Mouse (Mus musculus): ENCODE results near the gene Rarres2. TPM values are rescaled to one million over a fixed set of nuclear protein-coding genes. Genes with fewer than 3 reads are reported as not detected.
A peak's percentile ranks its signal among the peaks of the same experiment; 100 is the strongest.
"Not testable (repeated sequence)": the region's sequence is repeated elsewhere in the genome, so short reads cannot be mapped to it uniquely, and the experiment has no call there.

Gene Rarres2
- polyA plus RNA-seq, 1 experiment from 2014 or later: 5.1 TPM

GRCm38 (mm10) chr6:48537105-48537954, 35.3 kb downstream of the Rarres2 start, which contains the start of gene Atp6v0e2:
Gene Atp6v0e2, plus strand, starts transcription at chr6:48537615.
- Histone ChIP-seq H3K4me2 (peak within 1 kb of the TSS; percentile 72), H3K4me3 (peak within 1 kb of the TSS; percentile 59), H3K27ac (replicated peaks) (peak within 1 kb of the TSS; percentile 83), H3K27me3 (no peaks in the 10 kb centered on the region), H3K36me3 (peaks cover 13% of the 10 kb centered on the region), H3K4me1 (replicated peaks) (peaks cover 30% of the 10 kb centered on the region), H3K9ac (peak within 1 kb of the TSS; percentile 82), H3K9me3 (no peaks in the 10 kb centered on the region)
- peak; percentile 96 for ATAC-seq (ENCODE audit: low FRiP score, low read depth)
- 3% methylated on average over 38 of the region's 38 CpGs for WGBS

DNA sequence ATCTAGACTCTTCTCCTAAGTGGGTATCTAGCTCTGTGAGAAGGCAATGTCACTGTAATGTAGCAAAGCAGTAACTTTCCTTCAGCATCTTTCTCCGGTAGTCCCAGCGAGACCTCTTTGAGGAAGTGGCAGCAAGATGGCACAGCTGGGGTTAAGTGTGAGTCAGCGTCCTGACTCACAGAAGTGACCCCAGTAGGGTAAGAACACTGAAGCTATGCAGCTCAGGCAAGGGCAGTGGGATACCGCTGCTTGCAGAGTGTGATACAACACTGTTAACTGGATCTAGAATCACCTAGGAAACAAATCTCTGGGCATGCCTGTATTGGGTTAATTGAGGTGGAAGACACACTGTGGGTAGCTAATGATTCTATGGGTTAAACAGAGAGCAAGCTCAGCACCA, 36.5 kb downstream of the Rarres2 start:
- 59% methylated on average over 4 of the region's 4 CpGs for WGBS
- Histone ChIP-seq H3K9me3 (no peaks in the 10 kb centered on the region), H3K4me2 (no peak overlapping the region), H3K36me3 (peaks cover 10% of the 10 kb centered on the region), H3K4me1 (replicated peaks) (peaks cover 30% of the 10 kb centered on the region), H3K9ac (no peak overlapping the region), H3K27me3 (no peaks in the 10 kb centered on the region), H3K4me3 (no peak overlapping the region), H3K27ac (replicated peaks) (no peak overlapping the region)
- no peak for ATAC-seq (ENCODE audit: low FRiP score, low read depth)

DNA sequence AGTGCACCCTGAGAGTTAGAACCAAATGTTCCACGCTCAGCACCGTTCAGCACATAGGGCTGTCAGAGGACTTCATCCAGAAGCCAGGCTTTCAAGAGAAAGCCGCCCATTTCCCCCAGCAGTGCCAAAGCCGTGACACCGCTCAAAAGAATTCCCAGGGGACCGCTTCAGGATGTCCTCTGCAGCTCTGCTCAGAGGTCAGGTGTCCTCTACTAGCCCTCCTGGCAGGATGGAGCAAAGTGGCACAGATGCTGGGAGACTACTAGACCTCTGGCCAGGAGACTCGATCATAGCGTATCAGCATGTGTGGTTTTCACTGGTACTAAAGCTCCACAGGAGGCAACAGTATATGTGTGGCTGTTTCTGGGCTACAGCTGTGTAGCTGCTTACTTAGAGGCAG, 37.7 kb downstream of the Rarres2 start:
- ATAC-seq (ENCODE audit: low FRiP score, low read depth): no peak
- 85% methylated on average over 8 of the region's 8 CpGs for WGBS
- H3K9me3 ChIP-seq: no peaks in the 10 kb centered on the region
- no peak overlapping the region for H3K27ac ChIP-seq (replicated peaks)
- H3K9ac ChIP-seq: no peak overlapping the region
- peaks cover 28% of the 10 kb centered on the region for H3K4me1 ChIP-seq (replicated peaks)
- H3K27me3 ChIP-seq: no peaks in the 10 kb centered on the region
- 0 out of 2 replicates have a peak, but pooled peaks cover 2% of the 10 kb centered on the region for H3K36me3 ChIP-seq
- H3K4me3 ChIP-seq: no peak overlapping the region
- no peak overlapping the region for H3K4me2 ChIP-seq

DNA sequence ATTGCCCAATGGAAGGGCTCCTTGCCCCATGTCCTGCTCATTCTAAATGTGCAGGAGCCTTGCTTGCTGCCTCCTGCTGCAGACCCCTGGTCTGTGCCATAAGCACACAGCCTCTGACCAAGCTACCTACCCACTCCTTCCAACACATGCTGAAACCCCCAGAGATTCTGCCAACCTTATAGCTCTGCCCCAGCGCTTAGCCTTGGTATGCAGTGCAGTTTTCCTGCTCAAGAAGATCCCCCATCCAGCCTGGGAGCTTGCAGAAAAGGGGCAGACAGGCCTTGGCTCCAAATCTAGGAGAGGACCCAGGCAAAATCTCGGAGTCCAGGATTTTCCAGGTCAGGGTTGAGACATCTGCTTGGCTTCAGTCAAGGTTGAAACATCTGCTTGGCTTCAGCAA, 39.1 kb downstream of the Rarres2 start:
- Histone ChIP-seq H3K4me3 (no peak overlapping the region), H3K27me3 (no peaks in the 10 kb centered on the region), H3K27ac (replicated peaks) (no peak overlapping the region), H3K9me3 (no peaks in the 10 kb centered on the region), H3K4me1 (replicated peaks) (peaks cover 16% of the 10 kb centered on the region), H3K9ac (no peak overlapping the region), H3K4me2 (no peak overlapping the region), H3K36me3 (0 out of 2 replicates have a peak, but pooled peaks cover 2% of the 10 kb centered on the region)
- WGBS: 79% methylated on average over 2 of the region's 2 CpGs
- no peak for ATAC-seq (ENCODE audit: low FRiP score, low read depth)

DNA sequence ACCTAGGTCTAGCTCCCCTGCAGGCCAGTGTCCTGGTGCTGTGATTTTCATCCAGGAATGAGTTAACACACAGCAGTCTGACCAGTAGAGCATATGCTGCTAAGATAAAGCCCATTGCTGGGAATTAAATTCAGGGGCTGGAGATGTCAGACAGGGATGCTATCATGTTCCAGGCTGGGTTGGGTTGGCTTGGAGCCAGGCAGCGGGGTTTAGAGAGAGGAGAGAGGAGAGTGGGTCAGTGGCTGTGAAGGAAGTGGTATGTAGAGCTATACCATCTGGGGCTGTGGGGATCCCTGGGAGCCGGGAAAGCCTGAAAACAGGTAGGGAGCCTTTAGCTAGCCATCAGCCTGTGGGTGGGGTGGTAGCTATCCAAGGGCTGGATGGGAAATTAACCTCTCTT, 41.7 kb downstream of the Rarres2 start:
- Histone ChIP-seq H3K4me2 (no peak overlapping the region), H3K4me3 (no peak overlapping the region), H3K27ac (replicated peaks) (no peak overlapping the region), H3K9ac (no peak overlapping the region), H3K27me3 (no peaks in the 10 kb centered on the region), H3K9me3 (no peaks in the 10 kb centered on the region), H3K36me3 (0 out of 2 replicates have a peak, but pooled peaks cover 10% of the 10 kb centered on the region), H3K4me1 (replicated peaks) (no peaks in the 10 kb centered on the region)
- no peak for ATAC-seq (ENCODE audit: low FRiP score, low read depth)
- WGBS: 85% methylated on average over 2 of the region's 2 CpGs

- no peaks in the 10 kb centered on the region for H3K27me3 ChIP-seq
- 0 out of 2 replicates have a peak, but pooled peaks cover 14% of the 10 kb centered on the region for H3K36me3 ChIP-seq
- no peak overlapping the region for H3K4me3 ChIP-seq
- no peak overlapping the region for H3K27ac ChIP-seq (replicated peaks)
- H3K9me3 ChIP-seq: no peaks in the 10 kb centered on the region
- no peaks in the 10 kb centered on the region for H3K4me1 ChIP-seq (replicated peaks)
- no peak for ATAC-seq (ENCODE audit: low FRiP score, low read depth)
- WGBS: 82% methylated on average over 16 of the region's 16 CpGs
- H3K9ac ChIP-seq: no peak overlapping the region
- H3K4me2 ChIP-seq: no peak overlapping the region
Observed at GRCm38 (mm10) chr6:48529871-48530440, 42.6 kb downstream of the Rarres2 start.

DNA sequence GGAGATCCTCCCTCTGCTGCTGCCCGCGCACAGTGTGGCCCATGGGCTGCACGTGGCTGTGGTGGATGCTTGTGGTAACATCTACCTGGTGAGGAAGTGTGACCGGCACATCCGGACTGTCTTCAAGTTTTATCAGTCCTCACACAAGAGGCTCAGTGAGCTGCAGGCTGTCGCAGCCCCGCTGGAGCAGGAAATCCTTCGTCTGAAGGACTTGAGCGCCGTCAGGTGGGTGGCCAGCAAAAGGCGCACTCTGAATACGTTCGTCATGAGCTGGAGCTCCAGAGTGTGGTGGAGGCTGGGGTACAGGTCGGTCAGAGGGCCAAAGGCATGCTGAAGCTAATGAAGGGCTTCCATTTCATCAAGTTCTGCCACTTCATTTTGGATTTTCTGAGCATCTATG, 43.3 kb downstream of the Rarres2 start:
- Histone ChIP-seq H3K4me1 (replicated peaks) (no peaks in the 10 kb centered on the region), H3K9ac (no peak overlapping the region), H3K36me3 (0 out of 2 replicates have a peak, but pooled peaks cover 14% of the 10 kb centered on the region), H3K9me3 (no peaks in the 10 kb centered on the region), H3K4me3 (no peak overlapping the region), H3K4me2 (no peak overlapping the region), H3K27ac (replicated peaks) (no peak overlapping the region), H3K27me3 (no peaks in the 10 kb centered on the region)
- no peak for ATAC-seq (ENCODE audit: low FRiP score, low read depth)
- WGBS: 82% methylated on average over 14 of the region's 14 CpGs

DNA sequence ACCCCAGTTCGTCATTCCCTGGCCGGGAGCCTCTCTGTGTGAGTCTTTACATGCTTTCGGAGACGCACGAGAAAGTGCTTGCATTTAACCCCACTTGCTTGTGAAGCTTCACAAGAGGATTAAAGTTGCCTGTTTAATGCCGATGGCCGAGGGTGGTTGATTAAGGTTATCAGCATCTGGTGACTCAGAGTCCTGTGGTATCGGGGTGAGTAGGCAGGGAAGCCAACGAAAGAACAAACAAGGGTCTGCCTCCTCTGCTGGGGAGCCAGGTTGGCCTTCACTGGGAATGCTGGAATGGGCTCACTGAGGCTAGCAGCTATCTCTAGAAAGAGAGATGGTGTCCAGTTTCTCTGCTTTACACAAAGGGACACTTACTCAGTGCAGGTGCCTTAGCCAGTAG, 44.7 kb downstream of the Rarres2 start:
- no peaks in the 10 kb centered on the region for H3K9me3 ChIP-seq
- WGBS: 94% methylated on average over 9 of the region's 9 CpGs
- H3K4me3 ChIP-seq: no peak overlapping the region
- no peak for ATAC-seq (ENCODE audit: low FRiP score, low read depth)
- H3K27me3 ChIP-seq: no peaks in the 10 kb centered on the region
- no peaks in the 10 kb centered on the region for H3K4me1 ChIP-seq (replicated peaks)
- H3K27ac ChIP-seq (replicated peaks): no peak overlapping the region
- H3K36me3 ChIP-seq: 0 out of 2 replicates have a peak, but pooled peaks cover 14% of the 10 kb centered on the region
- no peak overlapping the region for H3K4me2 ChIP-seq
- H3K9ac ChIP-seq: no peak overlapping the region

GRCm38 (mm10) chr6:48524882-48525281, 47.7 kb downstream of the Rarres2 start:
- not testable (repeated sequence) for H3K4me2 ChIP-seq; H3K4me3 ChIP-seq; H3K27ac ChIP-seq (replicated peaks); H3K4me1 ChIP-seq (replicated peaks); H3K27me3 ChIP-seq; ATAC-seq (ENCODE audit: low FRiP score, low read depth); H3K9me3 ChIP-seq; H3K9ac ChIP-seq
- H3K36me3 ChIP-seq: 0 out of 2 replicates have a peak, but pooled peaks cover 12% of the 10 kb centered on the region
- WGBS: 97% methylated on average over 16 of the region's 16 CpGs

Other genes with a start within 250 kb of the Rarres2 start
- 26.1 and 27.8 TPM in 2 replicates for gene Krba1, start 177.2 kb downstream of the Rarres2 start, polyA plus RNA-seq (2015; fragmentation: Nextera tagmentation; extraction: Ambion mirVana)
- 27.8 and 30.7 TPM in 2 replicates for gene Zfp467, start 127.0 kb downstream of the Rarres2 start, polyA plus RNA-seq (2015; fragmentation: Nextera tagmentation; extraction: Ambion mirVana)
- 0.22 and 0.78 TPM in 2 replicates for gene Sspo, start 124.6 kb downstream of the Rarres2 start, polyA plus RNA-seq (2015; fragmentation: Nextera tagmentation; extraction: Ambion mirVana)
- gene Atp6v0e2, start 35.2 kb downstream of the Rarres2 start, polyA plus RNA-seq (2015; fragmentation: Nextera tagmentation; extraction: Ambion mirVana): 296 and 311 TPM in 2 replicates
- 24.8 and 29.2 TPM in 2 replicates for gene Lrrc61, start 18.0 kb downstream of the Rarres2 start, polyA plus RNA-seq (2015; fragmentation: Nextera tagmentation; extraction: Ambion mirVana)
- gene Gm45021, start 16.8 kb upstream of the Rarres2 start, polyA plus RNA-seq (2015; fragmentation: Nextera tagmentation; extraction: Ambion mirVana): not detected in 2 replicates
- 44.3 and 46.1 TPM in 2 replicates for gene Repin1, start 21.1 kb upstream of the Rarres2 start, polyA plus RNA-seq (2015; fragmentation: Nextera tagmentation; extraction: Ambion mirVana)
- 1.0 TPM in 1 of 2 replicates, not detected in the other for gene Gm44965, start 21.2 kb upstream of the Rarres2 start, polyA plus RNA-seq (2015; fragmentation: Nextera tagmentation; extraction: Ambion mirVana)
- 13.5 and 14.5 TPM in 2 replicates for gene Zfp775, start 29.3 kb upstream of the Rarres2 start, polyA plus RNA-seq (2015; fragmentation: Nextera tagmentation; extraction: Ambion mirVana)
- 26.4 and 27.1 TPM in 2 replicates for gene AI854703, start 54.0 kb upstream of the Rarres2 start, polyA plus RNA-seq (2015; fragmentation: Nextera tagmentation; extraction: Ambion mirVana)
- gene Gimap8, start 74.4 kb upstream of the Rarres2 start, polyA plus RNA-seq (2015; fragmentation: Nextera tagmentation; extraction: Ambion mirVana): 0.56 TPM in 2 replicates
- 1.6 and 1.7 TPM in 2 replicates for gene Gimap9, start 103.3 kb upstream of the Rarres2 start, polyA plus RNA-seq (2015; fragmentation: Nextera tagmentation; extraction: Ambion mirVana)
- gene Gimap4, start 111.8 kb upstream of the Rarres2 start, polyA plus RNA-seq (2015; fragmentation: Nextera tagmentation; extraction: Ambion mirVana): 1.1 and 1.4 TPM in 2 replicates
- 7.5 and 7.9 TPM in 2 replicates for gene Gimap6, start 135.4 kb upstream of the Rarres2 start, polyA plus RNA-seq (2015; fragmentation: Nextera tagmentation; extraction: Ambion mirVana)
- gene Gm28053, start 145.8 kb upstream of the Rarres2 start, polyA plus RNA-seq (2015; fragmentation: Nextera tagmentation; extraction: Ambion mirVana): 0.66 and 1.1 TPM in 2 replicates
- not detected in 2 replicates for gene Gimap7, start 145.8 kb upstream of the Rarres2 start, polyA plus RNA-seq (2015; fragmentation: Nextera tagmentation; extraction: Ambion mirVana)
- gene Gimap1, start 166.3 kb upstream of the Rarres2 start, polyA plus RNA-seq (2015; fragmentation: Nextera tagmentation; extraction: Ambion mirVana): 6.5 and 6.7 TPM in 2 replicates
- gene Gimap5, start 173.4 kb upstream of the Rarres2 start, polyA plus RNA-seq (2015; fragmentation: Nextera tagmentation; extraction: Ambion mirVana): 1.2 and 2.3 TPM in 2 replicates
- not detected in 2 replicates for gene Gimap3, start 198.1 kb upstream of the Rarres2 start, polyA plus RNA-seq (2015; fragmentation: Nextera tagmentation; extraction: Ambion mirVana)

Measured in hindbrain, embryonic 15.5 days (tissue).